ENCODE assay signal across 8 mouse cellular contexts in the genomic region with DNA sequence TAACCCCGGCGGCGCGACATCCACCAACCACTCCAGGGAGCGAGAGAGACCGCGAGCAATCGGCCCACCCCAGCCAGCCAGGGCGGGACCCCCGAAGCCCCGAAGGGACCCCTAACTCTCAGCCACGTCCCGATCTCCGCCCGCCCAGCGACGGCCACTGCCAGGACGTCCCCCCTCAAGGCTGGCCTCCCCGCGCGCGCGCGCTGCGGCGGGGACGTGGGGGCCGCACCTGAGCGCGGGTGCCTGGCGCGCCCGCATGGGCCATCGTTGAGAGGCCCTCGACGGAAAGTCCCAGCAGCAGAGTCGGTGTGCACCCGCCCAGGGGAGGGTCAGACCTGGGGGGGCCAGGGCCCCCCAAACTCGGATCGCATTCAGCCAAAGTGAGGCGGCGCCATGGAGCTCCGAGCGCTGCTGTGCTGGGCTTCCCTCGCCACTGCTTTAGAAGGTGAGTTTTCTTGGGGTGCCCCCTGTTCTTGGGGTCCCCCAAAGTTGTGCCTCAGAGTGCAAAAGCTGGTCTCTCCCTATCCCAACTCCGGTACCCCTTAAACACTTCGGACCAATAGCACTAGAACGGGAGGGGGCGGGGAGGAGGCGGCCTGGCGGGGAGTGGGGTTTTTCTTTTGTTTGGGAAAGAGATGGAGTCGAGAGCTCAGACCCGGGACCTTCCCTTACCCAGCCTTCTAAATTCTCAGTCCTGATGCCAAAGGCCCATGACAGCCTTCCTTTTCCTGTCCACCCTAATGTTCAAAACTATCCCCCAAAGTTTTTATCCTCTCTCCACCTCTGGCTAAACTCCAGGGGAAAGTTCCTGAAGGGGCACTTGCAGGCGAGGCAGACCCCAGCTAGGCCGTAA. TPM values are rescaled to one million over a fixed set of nuclear protein-coding genes. Genes with fewer than 3 reads are reported as not detected.
DNase-seq lines count a peak whose midpoint lies in the region; ATAC-seq and TF ChIP-seq lines count a peak whose summit lies in the region.

No protein-coding gene starts in this region.

- H3K9me3 ChIP-seq in embryonic facial prominence, embryonic 13.5 days = no peaks in the 10 kb centered on the region
- no peaks in the 10 kb centered on the region for H3K9me3 ChIP-seq in intestine, postnatal 0 days (ENCODE audit: control insufficient read depth)

- no peaks in the 10 kb centered on the region for H3K27me3 ChIP-seq in embryonic facial prominence, embryonic 13.5 days
- H3K27me3 ChIP-seq in intestine, postnatal 0 days (replicated peaks; ENCODE audit: control insufficient read depth, insufficient read depth, low read length) = no peaks in the 10 kb centered on the region

- peak; percentile 44 for ATAC-seq in embryonic facial prominence, embryonic 13.5 days (ENCODE audit: insufficient number of reproducible peaks, insufficient read depth, low FRiP score, low TSS enrichment, low read depth)
- ATAC-seq in intestine, postnatal 0 days = peak; percentile 19

- peaks cover 20% of the 10 kb centered on the region for H3K36me3 ChIP-seq in embryonic facial prominence, embryonic 13.5 days
- H3K36me3 ChIP-seq in intestine, postnatal 0 days (ENCODE audit: control insufficient read depth, insufficient read depth) = peaks cover 12% of the 10 kb centered on the region; the same call in 1 of the 2 replicates

- DNase-seq in lung, adult 2 months = no peak
- no peak for DNase-seq in lung, postnatal 4 days
- DNase-seq in cerebellum, adult 18-20 months = no peak
- DNase-seq in Muller cell, postnatal 12 days (ENCODE audit: inconsistent ontology term) = no peak
- DNase-seq in thymus, adult 18-20 months = no peak

- H3K27ac ChIP-seq in embryonic facial prominence, embryonic 13.5 days = peak overlapping the region; percentile 99
- H3K27ac ChIP-seq in intestine, postnatal 0 days (ENCODE audit: low read depth, low read length) = peak overlapping the region; percentile 89
- H3K27ac ChIP-seq in olfactory bulb, adult 2 months (ENCODE audit: insufficient read depth, low read depth, low read length) = no peak overlapping the region

- peak overlapping the region; percentile 79 for H3K4me3 ChIP-seq in lung, adult 2 months (replicated peaks; ENCODE audit: extremely low read depth, low read depth, low read length)
- peak overlapping the region; percentile 89 for H3K4me3 ChIP-seq in embryonic facial prominence, embryonic 13.5 days
- H3K4me3 ChIP-seq in intestine, postnatal 0 days (ENCODE audit: low read depth, low read length) = peak overlapping the region; percentile 81
- H3K4me3 ChIP-seq in olfactory bulb, adult 2 months (ENCODE audit: insufficient read depth, low read depth, low read length) = peak overlapping the region; percentile 49

- 1% methylated on average over 55 of the region's 55 CpGs for WGBS in lung, adult 2 months
- WGBS in embryonic facial prominence, embryonic 13.5 days = under 1% methylated on average over 55 of the region's 55 CpGs
- under 1% methylated on average over 55 of the region's 55 CpGs for WGBS in intestine, postnatal 0 days
- 2% methylated on average over 55 of the region's 55 CpGs for WGBS in olfactory bulb, adult 2 months

- TF ChIP-seq POLR2A in lung, adult 2 months (IDR thresholded peaks at IDR 0.05; ENCODE audit: borderline replicate concordance, extremely low read depth, low read depth, low read length) = no peak
- TF ChIP-seq POLR2A in olfactory bulb, adult 2 months (IDR thresholded peaks at IDR 0.05; ENCODE audit: insufficient read depth, low read depth, low read length) = no peak

- TF ChIP-seq CTCF in lung, adult 2 months (IDR thresholded peaks at IDR 0.05; ENCODE audit: insufficient read depth, low read length) = no peak
- no peak for TF ChIP-seq CTCF in intestine, postnatal 0 days (IDR thresholded peaks at IDR 0.05; ENCODE audit: low read depth)
- no peak for TF ChIP-seq CTCF in olfactory bulb, adult 2 months (IDR thresholded peaks at IDR 0.05; ENCODE audit: insufficient read depth, low read depth, low read length)

- peaks cover 16% of the 10 kb centered on the region for H3K4me1 ChIP-seq in lung, adult 2 months (ENCODE audit: control insufficient read depth, insufficient read depth, low read length)
- peaks cover 50% of the 10 kb centered on the region for H3K4me1 ChIP-seq in embryonic facial prominence, embryonic 13.5 days
- H3K4me1 ChIP-seq in intestine, postnatal 0 days (replicated peaks; ENCODE audit: control insufficient read depth, insufficient read depth, low read length) = peaks cover 9% of the 10 kb centered on the region; the same call in 1 of the 2 replicates
- peaks cover 19% of the 10 kb centered on the region for H3K4me1 ChIP-seq in olfactory bulb, adult 2 months (ENCODE audit: control insufficient read depth, insufficient read depth, low read length)

- peak overlapping the region; percentile 97 for H3K9ac ChIP-seq in embryonic facial prominence, embryonic 13.5 days
- peak overlapping the region; percentile 87 for H3K9ac ChIP-seq in intestine, postnatal 0 days (ENCODE audit: low read depth, low read length)

- H3K4me2 ChIP-seq in embryonic facial prominence, embryonic 13.5 days = peak overlapping the region; percentile 97
- peak overlapping the region; percentile 91 for H3K4me2 ChIP-seq in intestine, postnatal 0 days (replicated peaks; ENCODE audit: low read depth)

RNA-seq across cellular contexts. Expression of a gene that starts 0.5 kb away (rescaled TPM):
- polyA plus RNA-seq in lung, adult 2 months (2012; rRNA removed) = 105 and 123 TPM in 2 replicates
- 70.4 and 71.0 TPM in 2 replicates for polyA plus RNA-seq in embryonic facial prominence, embryonic 13.5 days (2015; fragmentation: Nextera tagmentation; extraction: Ambion mirVana)
- polyA plus RNA-seq in intestine, postnatal 0 days (2015; fragmentation: Nextera tagmentation; extraction: Ambion mirVana) = 12.6 and 12.9 TPM in 2 replicates
- not detected in 2 replicates for polyA plus RNA-seq in olfactory bulb, adult 2 months (2012; ENCODE audit: insufficient read depth, insufficient read length, low replicate concordance, missing spikeins)

RNA-seq across cellular contexts. Expression of a gene that starts 17.0 kb away (rescaled TPM):
- 22.5 and 24.1 TPM in 2 replicates for polyA plus RNA-seq in lung, adult 2 months (2012; rRNA removed)
- polyA plus RNA-seq in embryonic facial prominence, embryonic 13.5 days (2015; fragmentation: Nextera tagmentation; extraction: Ambion mirVana) = 16.0 and 16.1 TPM in 2 replicates
- polyA plus RNA-seq in intestine, postnatal 0 days (2015; fragmentation: Nextera tagmentation; extraction: Ambion mirVana) = 11.8 and 13.4 TPM in 2 replicates
- not detected in 2 replicates for polyA plus RNA-seq in olfactory bulb, adult 2 months (2012; ENCODE audit: insufficient read depth, insufficient read length, low replicate concordance, missing spikeins)

RNA-seq across cellular contexts. Expression of a gene that starts 36.2 kb away (rescaled TPM):
- polyA plus RNA-seq in lung, adult 2 months (2012; rRNA removed) = 52.6 and 55.2 TPM in 2 replicates
- 106 TPM in 2 replicates for polyA plus RNA-seq in embryonic facial prominence, embryonic 13.5 days (2015; fragmentation: Nextera tagmentation; extraction: Ambion mirVana)
- polyA plus RNA-seq in intestine, postnatal 0 days (2015; fragmentation: Nextera tagmentation; extraction: Ambion mirVana) = 23.8 and 24.8 TPM in 2 replicates
- not detected in 2 replicates for polyA plus RNA-seq in olfactory bulb, adult 2 months (2012; ENCODE audit: insufficient read depth, insufficient read length, low replicate concordance, missing spikeins)

RNA-seq across cellular contexts. Expression of a gene that starts 43.0 kb away (rescaled TPM):
- 107 and 136 TPM in 2 replicates for polyA plus RNA-seq in lung, adult 2 months (2012; rRNA removed)
- 143 and 148 TPM in 2 replicates for polyA plus RNA-seq in embryonic facial prominence, embryonic 13.5 days (2015; fragmentation: Nextera tagmentation; extraction: Ambion mirVana)
- polyA plus RNA-seq in intestine, postnatal 0 days (2015; fragmentation: Nextera tagmentation; extraction: Ambion mirVana) = 31.3 and 32.2 TPM in 2 replicates
- 488 TPM in 1 of 2 replicates, not detected in the other for polyA plus RNA-seq in olfactory bulb, adult 2 months (2012; ENCODE audit: insufficient read depth, insufficient read length, low replicate concordance, missing spikeins)

RNA-seq across cellular contexts. Expression of a gene that starts 56.0 kb away (rescaled TPM):
- 7.0 and 7.1 TPM in 2 replicates for polyA plus RNA-seq in lung, adult 2 months (2012; rRNA removed)
- 5.4 and 5.6 TPM in 2 replicates for polyA plus RNA-seq in embryonic facial prominence, embryonic 13.5 days (2015; fragmentation: Nextera tagmentation; extraction: Ambion mirVana)
- polyA plus RNA-seq in intestine, postnatal 0 days (2015; fragmentation: Nextera tagmentation; extraction: Ambion mirVana) = 10.4 and 11.0 TPM in 2 replicates
- polyA plus RNA-seq in olfactory bulb, adult 2 months (2012; ENCODE audit: insufficient read depth, insufficient read length, low replicate concordance, missing spikeins) = not detected in 2 replicates

Comparison
In these comparisons a context has a peak if more than half of its experiments do, and no peak if none do; other contexts are left out.
1. RNA of a gene that starts 0.5 kb away (polyA plus RNA-seq): 105 to 123 TPM in lung, adult 2 months, 70.4 to 71.0 TPM in embryonic facial prominence, embryonic 13.5 days and 12.6 to 12.9 TPM in intestine, postnatal 0 days; not detected in olfactory bulb, adult 2 months; every median in the first group is over 10 times any median in the second.
2. RNA of a gene that starts 17.0 kb away (polyA plus RNA-seq): 22.5 to 24.1 TPM in lung, adult 2 months, 16.0 to 16.1 TPM in embryonic facial prominence, embryonic 13.5 days and 11.8 to 13.4 TPM in intestine, postnatal 0 days; not detected in olfactory bulb, adult 2 months; every median in the first group is over 10 times any median in the second.
3. RNA of a gene that starts 36.2 kb away (polyA plus RNA-seq): 106 TPM in embryonic facial prominence, embryonic 13.5 days, 52.6 to 55.2 TPM in lung, adult 2 months and 23.8 to 24.8 TPM in intestine, postnatal 0 days; not detected in olfactory bulb, adult 2 months; every median in the first group is over 10 times any median in the second.
4. Peak in every context shown above with its lines, with median percentiles within 50 percentile points of each other: H3K4me3 ChIP-seq.